Mouse (Mus musculus): ENCODE data around the gene Cd3eap.

GRCm38 (mm10) chr7:19400946-19401345, 41.7 kb upstream of the Cd3eap start:
- TF ChIP-seq CTCF (IDR thresholded peaks at IDR 0.05; ENCODE audit: low read depth) (peak; percentile 50), EP300 (IDR thresholded peaks at IDR 0.05; ENCODE audit: low read depth) (no peak)

All from liver, embryonic 14.5 days (tissue).